Mouse (Mus musculus) CD8-positive naive resting alpha-beta T cell, adult 2 months (primary cell): ENCODE data around the gene Msl2.

Experiments
- DNase-seq, 2 experiments: peaks; one replicate each; pipeline ENCODE4 v3.0.0; 2022; ENCODE audit warnings: low read depth in 2 of 2, low spot score in 2 of 2

Gene Msl2

GRCm38 (mm10) chr9:101074332-101075021 lies 576 bp downstream of the Msl2 start:
- peak; percentile 78 to 81 for DNase-seq

- peak in 1 of 2 experiments; percentile 50 for DNase-seq
Observed at GRCm38 (mm10) chr9:101075091-101075581, 1.2 kb downstream of the Msl2 start.

DNA sequence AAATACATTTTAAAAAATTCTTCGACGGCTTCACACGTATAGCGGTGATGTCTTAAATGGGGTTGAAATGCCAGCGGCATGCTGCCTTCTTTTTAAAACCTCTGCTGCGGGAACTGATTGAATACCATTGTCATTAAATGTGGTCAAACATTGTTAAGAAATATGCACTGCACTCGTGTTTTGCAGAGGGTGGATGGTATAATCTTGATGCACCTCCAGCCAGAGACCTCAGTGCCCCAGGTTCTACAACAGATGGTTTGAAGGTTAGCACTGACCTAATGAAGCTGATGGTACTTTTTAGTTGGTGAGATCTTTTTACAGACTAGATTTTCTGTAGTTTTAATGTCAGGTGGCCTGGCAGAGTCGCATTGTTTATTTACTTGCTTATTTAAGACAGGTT lies 1.8 kb downstream of the Msl2 start:
- DNase-seq: no peak

DNA sequence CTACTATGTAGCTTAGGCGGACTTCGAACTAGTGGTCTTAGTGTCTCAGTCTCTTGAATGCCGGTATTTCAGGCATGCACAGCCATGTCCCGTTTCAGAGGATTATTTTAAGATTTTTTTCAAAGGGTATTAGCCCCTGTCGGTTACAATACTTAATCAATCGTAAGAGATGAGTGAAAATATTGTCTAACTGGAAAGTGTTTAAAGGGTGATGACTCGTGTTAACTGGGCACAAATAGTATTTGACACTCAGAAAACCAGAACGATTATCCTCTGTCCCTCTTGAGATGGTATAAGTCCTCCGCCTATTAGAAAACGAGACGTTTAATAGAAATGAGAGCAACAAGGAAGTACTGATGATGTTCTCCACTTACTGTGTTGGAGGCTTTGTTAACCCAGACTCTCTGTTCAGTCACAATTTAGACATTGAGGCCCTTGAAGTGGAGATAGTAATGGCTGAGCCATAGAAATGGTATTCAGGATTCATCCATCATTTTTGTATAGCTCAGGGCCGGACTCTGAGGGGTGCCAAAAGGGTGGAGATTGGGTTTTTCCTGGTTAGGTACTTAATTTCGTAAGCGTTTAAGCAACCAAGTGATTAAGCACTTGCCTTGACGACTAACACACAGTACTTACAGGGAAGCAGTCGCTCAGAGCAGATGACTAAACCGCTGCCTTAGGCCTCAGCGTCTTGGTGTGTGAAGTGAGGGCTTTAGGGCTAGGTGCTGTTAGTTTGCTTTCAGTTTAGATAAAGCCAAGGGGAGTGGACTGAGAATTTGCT lies 2.4 kb downstream of the Msl2 start:
- DNase-seq: peak in 1 of 2 experiments; percentile 21

DNA sequence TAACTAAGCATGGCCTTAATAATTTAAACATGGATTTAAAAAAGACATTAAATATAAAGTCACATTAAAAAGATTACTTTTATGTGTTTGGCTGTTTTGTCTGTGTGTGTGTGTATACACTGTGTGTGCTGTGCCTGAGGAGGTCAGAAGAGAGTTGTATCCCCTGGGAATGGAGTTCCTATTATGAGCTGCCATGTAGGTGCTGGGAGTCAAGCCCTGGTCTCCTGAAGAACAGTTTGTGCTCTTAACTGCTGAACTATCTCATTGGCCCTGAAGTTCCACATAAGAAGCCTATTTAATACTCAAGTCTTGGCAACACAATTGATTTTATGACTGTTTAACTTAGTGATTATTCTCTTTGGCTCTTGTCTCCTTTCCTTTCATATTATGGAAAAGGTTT lies 3.6 kb downstream of the Msl2 start:
- DNase-seq: no peak

- DNase-seq: no peak
Observed at GRCm38 (mm10) chr9:101078579-101078978, 4.7 kb downstream of the Msl2 start.

DNA sequence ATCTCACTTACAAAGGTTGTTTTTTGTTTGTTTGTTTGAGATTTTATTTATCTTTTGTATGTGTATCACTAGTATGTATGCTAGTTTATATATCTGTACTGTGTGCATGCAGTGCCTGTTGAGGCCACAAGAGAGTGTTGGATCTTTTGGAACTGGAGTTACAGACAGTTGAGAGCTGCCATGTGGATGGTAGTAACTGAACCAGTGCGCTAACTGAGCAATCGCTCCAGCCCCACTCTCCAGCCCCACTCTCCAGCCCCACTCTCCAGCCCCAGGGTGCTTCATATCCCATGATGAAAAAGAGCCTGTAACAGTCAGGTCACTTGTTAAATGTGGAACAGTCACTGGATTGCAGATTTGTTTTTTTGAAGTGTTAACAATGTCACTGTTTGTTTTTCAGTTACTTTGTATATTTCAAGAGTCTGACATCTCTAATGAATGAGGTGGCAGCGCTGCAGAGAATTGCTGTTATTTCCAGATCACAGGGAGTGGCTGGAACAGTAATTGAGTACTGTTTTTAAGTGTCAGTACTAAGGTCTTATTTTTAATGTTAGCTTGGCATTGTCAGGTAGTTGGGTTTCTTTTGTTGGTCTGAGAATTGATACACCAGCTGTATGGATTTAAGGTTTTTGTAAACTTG lies 6.3 kb downstream of the Msl2 start:
- no peak for DNase-seq

DNA sequence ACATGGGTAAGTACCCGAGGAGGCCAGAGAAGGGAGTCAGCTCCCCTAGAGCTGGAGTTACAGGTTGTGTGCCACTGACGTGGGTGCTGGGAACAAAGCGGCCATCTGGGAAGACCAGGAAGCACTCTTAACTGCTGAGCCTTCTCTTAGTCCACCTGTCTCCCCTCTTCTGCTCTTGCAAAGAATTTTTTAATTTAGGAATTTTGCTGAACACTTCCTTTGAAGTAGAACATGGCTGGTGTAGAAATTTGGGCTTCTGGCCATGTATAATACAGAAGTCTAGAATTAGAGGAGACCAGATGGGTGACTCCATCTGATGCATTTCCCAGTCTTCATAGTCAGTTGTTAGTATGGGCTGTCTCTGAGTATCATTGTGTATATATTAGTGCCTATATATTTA lies 9.8 kb downstream of the Msl2 start:
- no peak for DNase-seq

GRCm38 (mm10) chr9:101095425-101095824 lies 21.5 kb downstream of the Msl2 start:
- DNase-seq: no peak

DNA sequence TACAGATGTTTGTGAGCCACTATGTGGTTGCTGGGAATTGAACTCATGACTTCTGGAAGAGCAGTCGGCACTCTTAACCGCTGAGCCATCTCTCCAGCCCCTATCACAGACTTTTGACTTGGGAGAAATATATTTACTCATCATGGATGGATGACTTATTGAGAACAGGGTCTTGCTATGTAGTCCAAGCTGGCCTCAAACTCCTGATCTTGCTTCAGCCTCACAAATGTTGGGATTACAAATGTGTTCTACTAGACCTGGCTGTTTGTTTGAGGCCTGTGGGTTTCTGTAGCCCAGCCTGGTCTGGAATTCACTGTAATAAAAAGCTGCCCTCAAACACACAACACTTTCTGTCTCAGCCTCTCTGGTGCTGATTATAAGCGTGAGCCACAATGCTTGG lies 22.6 kb downstream of the Msl2 start:
- DNase-seq: no peak

DNA sequence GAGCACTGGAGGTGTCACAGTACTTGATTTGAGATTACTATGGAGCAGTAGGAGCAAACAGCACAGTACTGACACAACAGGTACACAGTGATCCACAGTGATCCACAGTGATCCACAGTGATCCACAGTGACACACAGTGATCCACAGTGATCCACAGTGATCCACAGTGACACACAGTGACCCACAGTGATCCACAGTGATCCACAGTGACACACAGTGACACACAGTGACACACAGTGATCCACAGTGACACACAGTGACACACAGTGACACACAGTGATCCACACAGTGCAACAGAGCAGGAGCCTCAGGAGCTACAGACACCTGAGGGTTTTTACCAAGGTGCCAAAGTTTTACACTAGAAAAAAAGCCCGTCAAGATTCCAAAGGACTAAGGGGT lies 23.6 kb downstream of the Msl2 start:
- DNase-seq: no peak

- DNase-seq: no peak
Observed at GRCm38 (mm10) chr9:101099445-101099844, 25.5 kb downstream of the Msl2 start.

- DNase-seq: no peak
Observed at GRCm38 (mm10) chr9:101100163-101100562, 26.3 kb downstream of the Msl2 start.

DNA sequence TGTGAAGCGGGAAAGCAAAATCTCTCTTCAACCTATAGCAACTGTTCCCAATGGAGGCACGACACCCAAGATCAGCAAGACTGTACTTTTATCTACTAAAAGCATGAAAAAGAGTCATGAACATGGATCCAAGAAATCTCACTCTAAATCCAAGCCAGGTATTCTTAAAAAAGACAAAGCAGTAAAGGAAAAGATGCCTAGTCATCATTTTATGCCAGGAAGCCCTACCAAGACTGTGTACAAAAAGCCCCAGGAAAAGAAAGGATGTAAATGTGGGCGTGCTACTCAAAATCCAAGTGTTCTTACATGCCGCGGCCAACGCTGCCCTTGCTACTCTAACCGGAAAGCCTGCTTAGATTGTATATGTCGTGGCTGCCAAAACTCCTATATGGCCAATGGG lies 27.6 kb downstream of the Msl2 start:
- DNase-seq: no peak

- DNase-seq: no peak
Observed at GRCm38 (mm10) chr9:101102288-101102687, 28.4 kb downstream of the Msl2 start.

GRCm38 (mm10) chr9:101104931-101105330 lies 31.0 kb downstream of the Msl2 start:
- DNase-seq: no peak

DNA sequence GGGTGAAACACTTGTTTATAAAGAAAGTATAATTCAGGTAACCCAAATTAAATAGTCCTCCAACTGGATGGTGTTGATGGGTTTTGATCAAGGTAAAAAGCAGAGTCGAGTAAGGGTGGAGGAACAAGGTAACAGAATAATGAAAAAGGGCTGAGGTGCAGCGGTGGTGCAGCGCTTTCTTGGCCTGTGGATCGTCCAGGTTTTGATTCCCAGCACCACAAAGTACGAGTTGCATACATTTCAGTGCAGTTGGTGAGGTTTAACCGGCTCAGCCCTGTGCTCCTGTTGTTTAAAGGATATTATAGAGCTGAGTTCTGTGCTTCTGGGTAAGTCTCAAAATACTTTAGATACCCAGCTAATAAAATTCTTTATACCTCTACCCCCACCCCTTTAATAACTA lies 31.8 kb downstream of the Msl2 start:
- DNase-seq: no peak

GRCm38 (mm10) chr9:101107386-101107785 lies 33.5 kb downstream of the Msl2 start:
- no peak for DNase-seq

DNA sequence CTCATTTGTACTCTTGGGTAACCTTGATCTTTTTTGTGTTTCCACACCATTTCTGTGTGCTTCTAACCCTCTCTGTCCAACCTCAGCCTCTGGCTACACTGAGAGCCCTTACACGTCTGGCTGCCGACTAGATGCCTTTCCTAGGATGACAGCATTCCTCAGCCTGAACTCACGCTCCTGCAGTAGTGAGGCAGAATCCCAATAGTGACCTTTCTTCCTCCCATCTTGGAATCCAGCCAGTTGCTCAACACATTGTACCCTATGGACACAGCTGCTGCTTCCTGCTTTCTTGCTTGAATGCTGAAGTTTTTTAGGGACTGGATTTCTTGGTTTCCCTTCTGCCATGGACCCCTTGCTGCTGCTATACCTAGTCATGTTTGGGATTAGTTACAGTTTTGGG lies 36.1 kb downstream of the Msl2 start:
- no peak for DNase-seq

DNA sequence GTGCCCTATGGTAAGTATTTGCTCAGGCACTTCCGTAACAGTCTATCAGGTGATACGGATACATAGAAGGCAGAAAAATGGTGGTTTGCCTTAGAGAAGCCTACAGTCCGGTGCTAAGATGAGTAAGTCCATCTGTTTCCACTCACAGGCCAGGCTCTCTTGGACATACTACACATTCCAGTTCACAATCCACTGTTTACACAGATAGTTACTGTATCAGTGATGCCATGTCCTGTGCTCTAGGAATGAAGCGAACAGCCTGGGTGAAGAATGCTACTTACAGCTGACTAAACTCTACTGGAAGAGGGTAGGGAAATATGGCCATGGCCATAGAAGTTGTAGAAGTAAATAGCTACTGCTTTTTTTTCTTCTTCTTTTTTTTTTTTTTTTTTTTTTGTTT lies 39.4 kb downstream of the Msl2 start:
- no peak for DNase-seq

GRCm38 (mm10) chr9:101114182-101114884 lies 40.4 kb downstream of the Msl2 start:
- no peak for DNase-seq
